Mouse (Mus musculus) heart, adult 8-10 months (tissue): ENCODE measurements at regions not wholly inside any gene's neighbourhood (a gene's known extent, or its start where the extent isn't known, plus 50 kb on each side); places are given as distances from the start of the nearest gene placed in this dataset.
A peak's percentile ranks its signal among the peaks of the same experiment; 100 is the strongest.
"Not testable (repeated sequence)": the region's sequence is repeated elsewhere in the genome, so short reads cannot be mapped to it uniquely, and the experiment has no call there.

Source experiments
- DNase-seq: peaks from one replicate; pipeline ENCODE4 v3.0.0; 2022; ENCODE audit warnings: low spot score

GRCm38 (mm10) chr11:22420003-22420723 is 78.1 kb upstream of the Ehbp1 start:
- DNase-seq = no peak

GRCm38 (mm10) chr11:22421762-22422161 is 79.7 kb upstream of the Ehbp1 start:
- no peak for DNase-seq

- DNase-seq = peak; percentile 74
Observed at GRCm38 (mm10) chr11:22437140-22437850, 74.6 kb upstream of the Tmem17 start.

DNA sequence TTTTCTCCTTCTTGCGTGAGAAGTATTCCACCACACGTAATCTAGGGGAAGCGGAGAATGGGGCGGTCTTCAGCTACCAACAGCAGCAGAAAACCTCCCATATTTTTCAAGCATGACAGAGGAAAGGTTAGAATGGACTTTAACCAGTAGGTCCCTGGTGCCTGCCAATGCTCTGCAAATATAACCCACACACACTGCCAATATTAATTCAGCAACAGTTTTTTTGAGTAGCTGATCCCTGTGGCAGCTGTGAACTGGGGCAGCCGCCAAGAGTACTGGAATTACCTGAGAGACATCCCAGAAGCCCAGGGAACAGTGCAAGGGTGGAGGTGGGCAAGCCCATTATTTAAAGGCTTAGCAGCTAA is 74.1 kb upstream of the Tmem17 start:
- peak; percentile 24 for DNase-seq

GRCm38 (mm10) chr11:22438441-22439066 is 73.3 kb upstream of the Tmem17 start:
- DNase-seq = no peak

- DNase-seq = peak; percentile 41
Observed at GRCm38 (mm10) chr11:22440521-22440920, 71.4 kb upstream of the Tmem17 start.

DNA sequence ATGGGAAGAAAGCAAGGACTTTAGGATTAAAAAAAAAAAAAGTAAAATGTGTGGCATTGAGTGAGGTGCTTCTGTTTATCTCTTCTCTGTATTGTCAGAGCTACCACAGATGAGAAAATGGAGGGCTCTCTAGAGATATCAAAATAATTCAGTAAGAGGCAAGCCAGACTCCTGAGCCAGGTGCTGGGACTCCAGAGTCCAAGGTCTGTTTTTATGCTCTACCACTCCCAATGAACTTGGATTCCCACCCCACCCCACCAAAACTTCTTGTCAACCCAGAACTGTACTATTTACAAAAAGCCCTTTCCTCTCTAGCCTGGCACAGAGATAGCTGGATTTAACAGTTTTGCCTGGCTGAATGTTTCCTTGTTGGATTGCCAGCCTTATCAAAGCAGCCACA is 58.7 kb upstream of the Tmem17 start:
- no peak for DNase-seq

GRCm38 (mm10) chr11:22456286-22456685 is 55.6 kb upstream of the Tmem17 start:
- no peak for DNase-seq

- no peak for DNase-seq
Observed at GRCm38 (mm10) chr11:22457220-22457619, 54.7 kb upstream of the Tmem17 start.

- no peak for DNase-seq
Observed at GRCm38 (mm10) chr11:22458951-22459703, 52.8 kb upstream of the Tmem17 start.

- not testable (repeated sequence) for DNase-seq
Observed at GRCm38 (mm10) chr11:22461019-22461735, 50.7 kb upstream of the Tmem17 start.
